Mouse (Mus musculus): Measurements from ENCODE around the gene Rita1.

Gene Rita1

DNA sequence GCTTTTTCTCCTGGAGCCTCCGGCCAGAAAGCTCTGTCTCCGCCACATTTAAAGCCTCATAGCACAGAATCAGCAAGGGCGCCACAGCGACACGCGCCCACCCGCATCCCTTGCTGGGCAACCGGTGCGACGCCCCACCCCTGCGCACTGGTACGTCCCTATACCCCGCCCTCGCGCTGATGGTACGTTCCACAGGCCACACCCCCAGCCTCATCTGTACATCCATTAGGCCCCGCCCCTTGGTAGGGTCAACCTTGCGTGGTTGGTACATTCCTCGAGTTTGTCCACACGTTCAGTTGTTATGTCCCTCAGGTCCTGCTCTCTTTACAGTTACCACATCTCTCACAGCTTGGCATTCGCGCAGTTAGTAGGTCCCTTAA, at the start of gene Rita1, which contains the start of gene Ddx54:
Gene Rita1, minus strand, starts transcription at position 148 of the 380 bp plus-strand sequence.
Gene Ddx54, plus strand, starts transcription at position 298 of the 380 bp plus-strand sequence.
- DNase-seq = peak; percentile 100

DNA sequence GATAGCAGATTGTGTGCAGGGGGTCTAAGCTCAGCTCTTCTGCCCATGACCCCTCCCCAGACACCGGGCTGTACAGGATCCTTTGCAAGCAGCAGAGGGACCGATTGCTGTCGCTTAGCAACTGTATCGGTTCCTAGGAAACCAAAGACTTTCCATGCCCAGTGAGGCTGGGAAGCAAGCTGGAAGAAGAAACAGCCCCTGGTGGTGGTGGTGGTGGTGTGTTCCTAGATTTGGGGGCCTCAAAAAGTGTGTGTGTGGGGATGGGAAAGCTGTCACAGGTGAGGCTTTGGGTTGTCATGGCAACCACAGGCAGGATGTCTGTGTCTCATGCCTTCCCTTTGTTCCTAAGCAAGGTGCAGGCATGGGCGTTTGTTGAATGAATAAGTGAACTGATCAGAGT, 48.4 kb upstream of the Rita1 start:
- no peak for DNase-seq

DNA sequence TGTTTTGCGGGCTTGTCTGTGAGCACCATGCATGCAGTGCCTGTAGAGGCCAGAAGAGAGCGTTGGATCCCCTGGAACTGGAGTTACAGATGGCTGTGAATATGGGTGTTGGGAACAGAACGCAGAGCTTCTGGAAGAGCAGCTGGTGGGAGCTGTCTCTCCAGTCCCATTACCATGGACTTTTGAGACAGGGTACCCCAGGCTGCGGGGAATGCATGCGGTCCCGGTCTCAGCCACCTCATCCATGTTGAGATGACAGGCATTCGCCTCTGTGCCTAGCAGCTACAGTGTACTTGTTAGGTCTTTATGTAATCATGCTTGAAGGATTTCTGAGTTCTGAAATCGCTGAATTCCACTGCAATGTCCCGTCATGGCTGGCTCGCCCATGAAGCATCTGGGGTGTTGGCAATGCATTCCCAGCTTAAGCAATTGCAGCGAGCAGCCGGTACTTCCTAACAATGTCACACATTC, 43.9 kb upstream of the Rita1 start:
- DNase-seq = no peak

DNA sequence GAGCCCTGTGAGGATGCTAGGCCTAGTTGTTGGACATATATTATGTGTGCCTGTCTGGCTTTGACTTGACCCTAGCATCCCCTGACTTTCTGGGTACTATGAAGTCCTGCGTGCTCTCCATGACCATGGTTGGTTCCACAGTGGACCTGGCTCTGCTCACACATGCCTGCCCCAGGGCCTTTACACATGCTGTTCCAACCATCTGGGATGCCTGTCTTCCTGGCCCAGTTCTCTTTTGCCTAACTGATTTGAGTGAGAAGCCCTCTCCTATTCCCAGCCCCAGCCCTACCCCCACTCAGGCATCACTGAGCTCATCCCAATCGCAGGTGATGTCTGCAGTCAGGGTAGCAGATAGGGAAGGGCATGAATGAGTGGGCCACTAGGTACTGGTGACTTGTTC, 41.5 kb upstream of the Rita1 start:
- no peak for DNase-seq

DNA sequence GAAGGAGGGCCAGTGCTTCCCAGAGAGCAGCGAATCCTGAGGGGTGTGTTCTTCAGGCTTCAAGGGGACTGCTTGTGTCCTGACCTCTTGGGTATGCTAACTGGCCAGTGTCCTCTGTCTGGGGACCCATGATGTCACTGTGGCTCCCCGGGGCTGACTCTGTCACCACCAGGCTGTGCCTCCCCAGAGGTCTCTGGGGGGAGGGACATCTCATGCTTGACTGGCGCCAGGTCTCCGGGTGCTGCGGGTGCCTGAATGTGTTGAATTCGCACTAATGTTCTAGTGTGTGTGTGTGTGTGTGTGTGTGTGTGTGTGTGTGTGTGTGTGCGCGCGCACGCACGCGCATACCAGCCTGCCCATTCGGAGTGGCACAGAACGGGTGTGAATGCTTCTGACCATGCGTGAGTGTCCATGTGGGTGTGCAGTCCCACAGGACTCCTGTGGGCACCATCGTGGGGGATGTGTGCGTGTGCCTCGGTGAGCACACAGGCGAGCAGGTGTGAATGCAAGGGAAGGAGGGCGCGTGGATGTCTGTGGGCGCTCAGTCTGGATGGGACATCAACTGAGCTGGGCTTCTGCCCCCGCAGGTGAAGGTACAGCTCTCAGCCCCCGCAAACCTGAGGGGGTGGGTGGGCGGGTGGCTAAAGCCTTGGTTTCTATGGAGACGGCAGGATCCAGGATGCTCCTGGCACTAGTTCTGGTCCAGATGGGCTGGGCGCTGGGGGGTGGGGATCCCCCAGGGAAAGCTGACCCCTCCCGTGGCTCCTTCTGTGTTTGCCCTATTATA, 40.7 kb upstream of the Rita1 start:
- no peak for DNase-seq

DNA sequence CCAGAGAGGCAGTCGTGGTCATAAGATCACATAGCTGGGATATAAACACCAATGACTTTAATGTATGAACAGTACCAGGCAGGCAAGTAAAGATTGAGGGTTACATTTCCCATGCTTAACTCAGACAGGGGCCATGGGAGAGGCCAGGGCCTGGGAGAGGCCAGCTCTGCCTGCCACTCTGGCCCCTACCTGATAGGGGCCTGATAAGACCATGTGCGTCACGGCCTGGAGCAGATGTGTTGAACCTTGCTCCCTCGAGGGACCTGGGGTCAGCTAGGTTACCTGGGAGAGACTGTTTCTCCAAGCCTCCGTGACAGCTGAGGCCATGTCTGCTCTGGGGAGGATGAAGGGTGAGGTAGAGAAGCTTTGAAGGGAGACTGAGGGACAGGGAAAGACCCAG, 38.8 kb upstream of the Rita1 start:
- DNase-seq = no peak

DNA sequence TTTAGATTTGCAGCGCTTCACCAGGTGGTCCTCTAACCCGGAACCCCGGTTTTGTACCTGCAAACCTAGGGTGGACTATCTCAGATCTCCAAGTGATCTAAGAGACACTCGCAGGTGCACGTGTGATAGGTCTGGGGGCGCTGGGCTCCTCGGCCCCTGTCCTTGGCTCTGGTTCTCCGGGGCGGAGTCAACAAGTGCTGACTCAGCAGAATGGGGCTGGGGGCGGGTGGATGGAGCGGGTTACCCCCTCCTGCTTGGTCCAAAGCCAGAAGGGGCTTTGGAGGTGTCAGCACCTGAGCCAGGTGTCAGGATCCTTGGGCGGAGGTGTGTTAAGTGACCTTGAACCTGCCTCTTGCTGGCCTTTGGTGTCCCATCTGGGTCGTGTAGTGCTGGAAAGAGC, 37.5 kb upstream of the Rita1 start:
- no peak for DNase-seq

DNA sequence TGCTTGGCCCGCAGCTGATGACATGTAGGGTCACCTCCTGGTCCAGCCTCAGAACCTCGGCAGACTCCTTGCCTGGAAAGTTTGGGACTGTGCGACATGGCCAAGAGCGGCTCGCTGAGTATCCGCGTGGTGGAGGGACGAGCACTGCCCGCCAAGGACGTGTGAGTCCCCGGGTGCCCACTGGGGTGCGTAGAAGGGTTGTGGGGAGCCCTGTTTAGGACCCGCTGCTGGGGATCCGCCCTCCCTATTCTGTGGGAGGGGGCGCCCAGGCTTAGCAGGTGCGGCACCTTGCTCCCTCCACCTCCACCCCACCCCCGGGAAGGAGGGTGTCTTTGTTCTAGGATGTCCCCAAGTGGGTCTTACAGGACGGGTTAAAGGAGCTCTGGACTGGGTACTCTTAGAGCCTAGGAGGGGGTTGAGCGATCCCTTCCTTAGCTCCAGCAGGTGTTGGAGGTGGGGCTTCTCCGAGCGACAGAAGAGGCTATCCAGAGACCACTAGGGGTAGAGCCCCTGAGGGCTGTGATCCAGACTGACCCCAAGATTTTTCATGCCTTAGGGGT, 37.1 kb upstream of the Rita1 start:
- no peak for DNase-seq

DNA sequence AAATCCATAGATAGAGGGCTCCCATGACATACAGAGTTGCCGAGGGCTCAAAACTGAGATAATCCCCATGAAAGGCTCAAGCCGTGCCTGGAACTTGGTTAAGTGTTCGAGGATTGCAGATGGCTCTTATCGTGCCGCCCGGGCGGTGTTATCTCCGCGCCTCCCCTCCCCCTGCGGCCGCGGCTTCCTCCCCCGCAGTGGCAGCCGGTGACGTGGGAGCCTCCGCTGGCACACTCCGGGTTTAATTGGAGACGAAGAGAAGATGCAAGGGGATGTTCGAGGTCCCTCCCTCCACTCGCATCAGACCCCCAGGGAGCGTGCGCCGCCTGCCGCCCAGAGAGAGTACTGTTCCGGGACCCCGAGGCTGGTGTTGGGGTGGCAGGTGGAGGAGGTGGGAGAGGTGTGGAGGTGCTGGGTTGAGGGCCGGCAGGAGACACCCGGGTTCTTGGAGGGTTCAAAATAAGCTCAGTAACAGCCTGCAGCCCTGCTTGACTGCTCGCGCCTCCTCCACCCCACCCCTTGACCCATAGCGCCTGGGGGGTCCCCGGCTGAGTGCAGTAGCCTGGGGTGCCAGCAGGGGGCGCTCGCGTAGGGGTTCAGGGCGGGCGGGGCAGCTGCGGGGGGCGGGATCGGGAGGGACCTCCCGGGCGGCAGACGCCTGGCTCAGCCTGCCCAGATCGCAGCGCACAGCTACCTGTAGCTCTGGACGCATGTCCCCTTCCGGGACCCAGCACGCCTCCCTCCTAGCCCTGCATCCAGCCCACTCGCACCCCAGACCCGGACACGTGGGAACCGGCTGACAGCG, 36.4 kb upstream of the Rita1 start, which contains the start of gene Rasal1:
Gene Rasal1, plus strand, starts transcription at position 244 of the 805 bp plus-strand sequence.
- peak; percentile 51 for DNase-seq

DNA sequence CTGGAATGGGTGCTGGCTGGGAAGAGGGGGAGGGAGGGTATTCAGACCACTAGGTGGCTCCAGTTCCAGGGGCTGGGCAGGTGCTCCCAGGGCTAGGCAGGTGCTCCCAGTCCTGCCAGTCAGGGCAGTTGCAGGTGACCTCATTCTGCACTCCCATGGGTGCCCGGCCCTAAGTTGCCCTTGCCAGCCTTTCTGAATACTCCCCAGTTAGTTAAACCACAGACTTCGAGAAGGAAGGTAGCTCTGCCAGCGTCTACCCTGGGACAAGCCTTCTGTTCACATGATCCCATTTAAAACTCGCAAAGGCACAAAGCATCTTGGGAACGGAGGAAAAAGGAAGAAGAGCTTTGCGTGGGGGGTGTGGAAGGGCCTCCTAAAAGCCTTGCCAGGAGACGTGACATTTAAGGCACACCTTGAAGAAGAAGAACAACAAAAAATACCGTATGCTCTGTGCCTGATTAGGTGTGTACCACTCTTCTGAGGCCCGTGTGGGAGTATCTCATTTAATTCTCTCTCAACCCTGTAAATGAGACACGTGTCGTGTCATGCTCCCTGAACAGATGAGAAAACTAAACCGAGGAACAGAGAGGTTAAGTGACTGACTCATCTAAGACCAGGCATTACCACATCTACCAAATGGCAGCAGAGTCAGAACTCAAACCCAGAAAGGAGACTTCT, 35.6 kb upstream of the Rita1 start:
- DNase-seq = no peak

DNA sequence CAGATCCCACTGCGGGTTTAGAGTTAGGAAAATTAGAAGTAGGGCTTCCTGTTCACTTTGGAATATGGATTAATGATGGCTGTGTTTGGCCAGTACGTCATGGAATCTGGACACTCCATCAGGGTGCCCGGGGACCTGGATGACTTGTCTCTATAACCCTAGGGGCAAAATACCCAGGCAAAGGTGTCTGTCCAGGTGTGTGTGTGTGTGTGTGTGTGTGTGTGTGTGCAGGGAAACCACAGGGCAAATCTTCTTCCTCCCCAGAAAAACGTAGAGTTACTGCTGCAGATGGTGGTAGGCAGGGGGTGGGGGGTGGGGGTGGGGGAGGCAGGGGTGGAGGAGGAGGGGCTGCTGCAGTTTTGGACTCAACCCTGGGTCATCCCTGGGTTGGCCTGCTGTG, 35.0 kb upstream of the Rita1 start:
- DNase-seq = no peak

DNA sequence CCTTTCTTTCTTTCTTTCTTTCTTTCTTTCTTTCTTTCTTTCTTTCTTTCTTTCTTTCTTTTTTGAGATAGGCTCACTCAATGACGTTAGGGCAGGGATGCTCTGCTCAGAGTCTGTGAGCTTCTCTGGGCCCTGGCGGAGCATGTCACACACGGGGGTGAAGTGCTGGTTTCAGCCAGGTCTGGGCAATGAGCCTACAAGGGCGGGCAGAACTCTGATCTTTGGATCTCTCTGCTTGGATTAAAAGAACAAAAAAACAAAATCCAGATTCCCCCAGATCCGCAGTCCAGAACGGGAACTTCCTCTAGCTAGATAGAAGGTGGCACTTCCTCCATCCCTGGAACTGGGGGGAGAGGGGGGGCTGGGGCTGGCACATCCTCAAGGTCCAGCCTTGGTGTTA, 33.5 kb upstream of the Rita1 start:
- DNase-seq = no peak

DNA sequence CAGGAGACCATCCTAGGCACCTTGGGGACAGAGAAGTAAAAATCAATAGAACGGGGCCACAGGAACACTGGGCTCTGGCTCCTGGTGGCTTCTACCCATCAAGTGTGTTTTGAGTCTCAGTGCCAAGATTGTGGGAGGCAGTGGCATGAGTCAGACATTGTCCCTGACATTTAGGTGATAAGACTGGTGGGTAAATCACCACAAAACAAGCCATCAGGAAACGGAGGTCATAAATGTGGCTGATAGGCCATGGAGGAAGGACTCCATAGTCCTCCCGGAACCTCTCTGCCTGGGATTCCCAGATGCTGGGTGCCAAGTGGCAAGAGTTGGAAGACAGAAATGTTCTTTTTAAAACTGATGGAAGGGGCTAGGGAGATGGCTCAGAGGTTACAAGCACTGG, 31.8 kb upstream of the Rita1 start:
- DNase-seq = no peak

DNA sequence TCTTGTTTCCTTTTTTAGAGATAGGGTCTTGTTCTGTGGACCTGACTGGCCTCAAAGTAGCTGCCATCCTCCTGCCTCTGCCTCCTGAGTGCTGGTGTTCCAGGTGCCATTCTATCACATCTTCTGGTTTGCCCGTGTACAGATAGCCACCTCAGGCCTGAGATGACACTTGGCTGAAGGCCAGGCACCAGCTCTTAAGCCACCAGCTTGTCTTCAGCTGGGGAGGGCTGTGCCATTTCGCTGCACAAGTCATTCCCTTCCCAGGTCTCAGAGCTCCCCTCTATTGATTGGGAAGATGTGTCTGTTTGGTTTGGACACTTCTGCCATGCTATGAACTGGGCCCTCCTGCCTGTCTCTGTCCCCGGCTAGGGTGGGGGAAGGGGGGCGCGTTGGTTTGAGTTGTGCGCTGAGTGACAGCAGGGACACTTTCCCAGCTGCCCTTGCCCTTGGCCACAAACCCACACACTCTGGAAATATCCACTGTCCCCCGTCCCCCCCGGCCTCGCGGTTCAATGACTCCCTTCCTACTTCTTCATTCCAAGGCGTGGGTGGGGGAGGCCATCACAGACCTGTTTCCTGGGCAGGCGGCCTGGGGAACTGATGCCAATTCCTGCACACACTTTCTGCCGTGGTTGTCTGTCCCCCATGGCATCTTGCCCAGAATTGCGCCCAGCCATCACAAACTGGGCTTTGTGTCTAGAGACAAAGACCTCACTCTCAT, 31.1 kb upstream of the Rita1 start:
- DNase-seq = peak; percentile 63

DNA sequence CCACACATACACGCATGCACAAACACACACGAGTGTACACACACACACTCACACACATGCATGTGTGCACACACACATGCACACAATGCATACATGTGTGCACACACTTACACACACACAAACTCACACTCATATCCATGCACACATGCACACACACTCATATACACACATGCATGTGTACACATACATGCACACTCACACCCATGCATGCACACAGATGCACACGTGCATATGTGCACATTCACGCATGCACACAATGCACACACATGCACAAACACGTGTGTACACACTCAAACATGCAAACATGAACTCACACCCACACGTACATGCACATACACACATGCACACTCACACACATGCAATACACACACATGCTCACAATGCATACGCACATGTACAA, 27.7 kb upstream of the Rita1 start:
- DNase-seq = no peak

DNA sequence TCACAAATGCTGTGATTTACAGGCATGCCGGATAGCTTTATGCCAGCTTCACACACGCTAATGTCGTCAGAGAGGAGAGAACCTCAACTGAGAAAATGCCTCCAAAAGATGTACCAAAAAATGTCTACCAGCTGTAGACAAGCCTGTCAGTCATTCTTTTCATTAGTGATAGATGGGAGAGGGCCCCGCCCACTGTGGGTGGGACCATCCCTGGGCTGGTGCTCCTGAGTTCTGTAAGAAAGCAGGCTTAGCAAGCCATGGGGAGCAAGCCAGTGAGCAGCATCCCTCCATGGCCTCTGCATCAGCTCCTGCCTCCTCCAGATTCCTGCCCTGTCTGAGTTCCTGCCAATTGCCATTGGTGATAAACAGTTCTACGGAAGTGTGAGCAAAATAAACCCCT, 23.2 kb upstream of the Rita1 start:
- no peak for DNase-seq

DNA sequence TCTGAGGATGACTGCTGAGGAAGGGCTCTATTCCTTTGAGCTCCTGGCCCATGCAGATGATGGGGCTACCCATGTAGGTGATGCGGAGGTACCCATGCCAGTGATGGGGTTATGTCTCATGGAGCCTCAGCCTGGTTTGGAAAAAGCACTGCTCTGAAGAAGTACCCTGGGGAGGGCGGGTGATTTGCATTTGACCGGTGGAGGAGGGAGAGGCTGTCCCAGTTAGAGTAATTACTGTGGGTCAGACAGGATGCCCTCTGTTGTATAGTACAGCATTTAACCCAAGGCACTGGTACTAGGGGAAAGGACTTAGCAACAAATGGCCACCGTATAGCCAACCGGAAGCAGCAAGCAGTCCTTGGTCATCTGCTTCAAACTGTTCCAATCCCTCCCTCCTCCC, 22.5 kb upstream of the Rita1 start:
- no peak for DNase-seq

DNA sequence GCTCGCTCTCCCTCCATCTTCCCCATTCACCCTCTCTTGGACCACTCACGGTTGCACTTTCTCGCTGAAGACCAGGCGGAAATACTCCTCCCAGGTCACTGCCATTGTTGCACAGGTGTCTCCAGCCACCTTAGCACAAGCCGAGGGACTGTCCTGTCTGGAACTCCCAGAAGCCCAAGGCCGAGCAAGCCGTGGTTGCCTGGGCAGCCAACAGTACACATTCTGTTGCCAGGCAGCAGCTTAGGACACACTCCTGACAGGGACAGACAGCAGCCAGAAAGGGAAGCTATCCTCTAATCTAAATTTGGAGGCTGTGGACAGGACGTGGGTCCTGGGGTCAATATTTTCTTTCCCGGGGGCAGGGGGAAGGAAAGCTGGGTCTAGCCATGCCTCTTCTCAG, 21.7 kb upstream of the Rita1 start, which contains the start of gene Cfap73:
Gene Cfap73, minus strand, starts transcription at position 105 of the 400 bp plus-strand sequence.
- no peak for DNase-seq

DNA sequence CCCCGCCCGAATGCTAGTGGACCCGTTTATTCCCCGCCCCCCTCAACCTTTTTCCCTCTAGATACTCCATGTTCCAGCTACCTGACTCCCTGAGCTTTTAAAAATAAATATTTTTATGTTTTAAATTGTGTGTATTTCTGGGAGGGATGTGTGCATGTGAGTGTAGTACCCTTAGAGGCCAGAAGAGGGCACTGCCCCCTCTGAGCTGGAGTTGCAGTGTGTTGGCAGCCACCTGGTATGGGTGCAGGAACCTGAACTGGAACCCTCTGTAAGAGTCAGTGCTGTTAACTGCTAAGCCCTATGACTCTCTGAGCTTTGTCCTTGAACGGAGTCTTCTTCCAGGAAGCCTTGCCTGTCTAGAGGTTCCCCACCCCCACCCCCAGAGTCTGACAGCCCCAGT, 19.5 kb upstream of the Rita1 start:
- no peak for DNase-seq

DNA sequence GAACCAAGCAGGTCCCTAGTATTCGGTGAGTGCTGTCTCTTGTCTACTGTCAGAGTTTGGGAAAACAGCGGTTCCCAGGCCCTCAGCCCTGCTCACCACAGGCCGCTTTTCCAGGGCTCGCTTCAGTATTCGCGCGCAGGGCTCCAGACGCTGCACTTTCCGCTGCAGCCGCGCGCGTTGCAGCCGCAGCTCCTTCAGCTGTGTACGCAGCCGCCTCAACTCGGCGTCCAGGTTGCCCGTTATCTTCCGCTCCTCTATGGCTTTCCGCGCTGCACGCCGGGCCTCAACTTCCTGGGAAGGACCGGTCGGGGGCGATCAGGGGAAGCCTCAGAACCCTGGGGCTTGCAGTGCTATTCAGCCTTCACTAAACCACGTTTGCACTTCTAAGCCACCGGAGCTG, 18.7 kb upstream of the Rita1 start:
- no peak for DNase-seq

DNA sequence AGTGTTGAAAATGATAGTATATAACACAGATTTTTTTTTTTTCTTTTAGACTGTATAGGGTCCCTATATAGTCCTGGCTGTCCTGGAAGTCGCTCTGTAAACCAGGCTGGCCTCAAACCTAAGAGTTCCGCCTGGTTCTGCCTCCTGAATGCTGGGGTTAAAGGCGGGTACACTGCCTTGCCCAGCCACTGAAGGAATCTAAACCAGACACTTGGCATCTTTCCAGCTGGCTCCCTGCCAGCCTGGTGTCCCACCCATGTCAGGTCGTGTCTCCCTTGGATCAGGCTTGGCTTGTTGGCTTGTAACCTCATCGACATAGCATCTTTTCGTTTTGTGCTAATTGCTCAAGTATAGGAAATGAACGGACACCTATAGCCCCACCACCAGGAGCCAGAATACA, 16.2 kb upstream of the Rita1 start:
- DNase-seq = no peak

DNA sequence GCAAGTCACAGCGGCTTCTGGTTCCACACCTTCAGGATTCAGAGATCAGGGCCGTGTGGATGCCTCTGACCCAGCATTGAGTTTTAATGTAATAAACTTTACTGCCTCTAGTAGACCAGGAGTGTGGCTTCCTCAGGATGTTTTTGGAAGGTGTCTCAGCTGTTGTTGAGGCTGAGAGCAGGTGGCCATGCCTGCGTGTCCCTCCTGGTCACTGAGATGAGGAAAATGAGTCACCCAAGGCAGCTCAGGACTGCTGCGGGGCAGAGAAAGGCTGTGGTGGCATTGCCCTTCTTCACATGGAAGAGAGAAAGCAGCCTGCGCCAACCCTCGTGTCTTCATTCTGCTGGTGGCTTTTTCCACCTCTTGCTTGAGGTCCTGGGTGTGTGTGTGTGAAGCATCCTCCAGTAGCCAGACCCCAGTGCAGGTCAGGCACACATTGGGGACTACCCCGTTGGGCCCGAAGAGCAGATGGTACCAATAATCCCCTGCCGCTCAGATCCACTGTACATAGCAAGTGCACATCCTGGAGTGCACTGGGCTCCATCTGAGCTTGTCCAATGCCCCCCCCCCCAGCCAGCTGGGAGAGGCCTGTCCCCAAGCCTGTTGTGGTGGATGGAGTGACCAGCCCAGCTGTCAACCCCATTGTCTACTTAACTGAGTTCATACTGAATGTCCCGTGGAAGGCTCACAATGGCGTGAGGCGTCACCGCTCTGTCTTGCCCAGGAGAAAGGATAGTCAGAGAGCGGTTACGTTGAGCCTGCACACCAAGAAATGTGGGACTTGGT, 15.3 kb upstream of the Rita1 start:
- no peak for DNase-seq

Measured in cerebellum, adult 9-10 months (tissue).